Mouse (Mus musculus): Measurements from ENCODE around the gene Frmd4a.

GRCm38 (mm10) chr2:4042009-4042408 is 24.5 kb downstream of the Frmd4a start:
- TF ChIP-seq EP300 (IDR thresholded peaks at IDR 0.05; ENCODE audit: low read depth), result no peak
- TF ChIP-seq CTCF (IDR thresholded peaks at IDR 0.05; ENCODE audit: low read depth), result no peak

Measured in heart, postnatal 0 days (tissue).